Mouse (Mus musculus) lung, adult 2 months (tissue): ENCODE measurements around the gene Zfp341.

Experiments
- CTCF ChIP-seq: fragments of 200-500 bp; IDR thresholded peaks from 2 replicates; pipeline ENCODE4 v1.5.1; 2011; ENCODE audit warnings: mild to moderate bottlenecking, low read length, control low read depth; ENCODE audit not compliant: insufficient read depth
- POLR2A ChIP-seq: fragments of 200-500 bp; IDR thresholded peaks from 2 replicates; pipeline ENCODE4 v1.6.1; 2011; ENCODE audit warnings: low read depth, mild to moderate bottlenecking, control low read depth, low read length, borderline replicate concordance; ENCODE audit errors: extremely low read depth

GRCm38 (mm10) chr2:154589051-154589450 lies 24.0 kb upstream of the Zfp341 start:
- no peak for TF ChIP-seq CTCF
- TF ChIP-seq POLR2A, result no peak
